In the genomic region with DNA sequence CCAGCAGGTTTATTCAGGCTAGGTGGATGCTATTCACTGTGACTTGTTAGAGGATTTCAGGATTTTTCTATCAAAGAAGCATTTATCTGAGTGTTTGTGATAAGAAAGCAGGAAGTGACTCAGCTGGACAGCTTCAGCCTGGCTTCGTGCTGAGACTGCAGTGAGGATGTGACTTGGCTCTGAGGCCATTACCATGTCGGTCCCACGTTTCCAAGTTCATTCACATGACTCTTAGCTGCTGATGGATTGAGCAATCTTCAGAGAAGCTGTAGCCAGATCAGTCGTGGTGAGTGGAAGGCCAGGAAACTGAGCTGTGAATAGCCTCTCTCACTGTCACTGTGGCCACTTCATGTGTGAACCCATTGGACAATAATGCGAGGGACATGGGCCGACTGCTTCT, we compare ENCODE assay signal across 12 mouse cellular contexts.
DNase-seq lines count a peak whose midpoint lies in the region; ATAC-seq and TF ChIP-seq lines count a peak whose summit lies in the region.
"Had no signal": no experiment of that assay in that cellular context is flagged by ENCODE, and none has a peak within 500 bp of the region (broad histone marks: within the 10 kb centered on the region; RNA-seq: fewer than 3 reads in every experiment).

No protein-coding gene starts in this region.

- no peaks in the 10 kb centered on the region for H3K4me1 ChIP-seq in kidney, adult 2 months (ENCODE audit: control insufficient read depth, insufficient read depth, low read length)
- H3K4me1 ChIP-seq in G1E (ENCODE audit: insufficient read depth, low read depth, low read length) = peaks cover 3% of the 10 kb centered on the region; the same call in 1 of the 2 replicates
- H3K4me1 ChIP-seq in kidney, postnatal 0 days (replicated peaks; ENCODE audit: insufficient read depth, low read length) = no peaks in the 10 kb centered on the region
- no peaks in the 10 kb centered on the region for H3K4me1 ChIP-seq in embryonic facial prominence, embryonic 10.5 days
- H3K4me1 ChIP-seq: liver, embryonic 15.5 days had no signal

- H3K36me3 ChIP-seq in kidney, adult 2 months (ENCODE audit: control insufficient read depth, insufficient read depth, low read length) = no peaks in the 10 kb centered on the region
- H3K36me3 ChIP-seq in G1E (replicated peaks) = no peaks in the 10 kb centered on the region
- H3K36me3 ChIP-seq in kidney, postnatal 0 days (ENCODE audit: insufficient read depth, low read length) = no peaks in the 10 kb centered on the region
- H3K36me3 ChIP-seq in embryonic facial prominence, embryonic 10.5 days (replicated peaks) = no peaks in the 10 kb centered on the region
- H3K36me3 ChIP-seq: liver, embryonic 15.5 days had no signal

- TF ChIP-seq CTCF in kidney, adult 2 months (conservative IDR thresholded peaks at IDR 0.05; ENCODE audit: insufficient read depth, insufficient read length, low read depth, low read length) = no peak
- no peak for TF ChIP-seq CTCF in G1E (IDR thresholded peaks at IDR 0.05; ENCODE audit: low read depth, low read length)
- no peak for TF ChIP-seq CTCF in kidney, postnatal 0 days (IDR thresholded peaks at IDR 0.05; ENCODE audit: low read depth)

- no peak overlapping the region for H3K27ac ChIP-seq in kidney, adult 2 months (ENCODE audit: insufficient read depth, low read depth, low read length)
- no peak overlapping the region for H3K27ac ChIP-seq in kidney, postnatal 0 days
- no peak overlapping the region for H3K27ac ChIP-seq in embryonic facial prominence, embryonic 10.5 days (replicated peaks)
- H3K27ac ChIP-seq: left cerebral cortex, adult 2 months; liver, embryonic 15.5 days had no signal

- no peak overlapping the region for H3K4me3 ChIP-seq in kidney, adult 2 months (ENCODE audit: insufficient read depth, low read depth, low read length)
- no peak overlapping the region for H3K4me3 ChIP-seq in G1E (ENCODE audit: low read depth, low read length)
- H3K4me3 ChIP-seq in kidney, postnatal 0 days (replicated peaks; ENCODE audit: low read depth, low read length) = no peak overlapping the region
- H3K4me3 ChIP-seq in embryonic facial prominence, embryonic 10.5 days = no peak overlapping the region
- H3K4me3 ChIP-seq: left cerebral cortex, adult 2 months; liver, embryonic 15.5 days had no signal

- no peak overlapping the region for H3K9ac ChIP-seq in kidney, postnatal 0 days (ENCODE audit: low read depth, low read length)
- H3K9ac ChIP-seq: liver, embryonic 15.5 days had no signal

- peak; percentile 36 for DNase-seq in kidney, adult 2 months
- DNase-seq in kidney, adult 18-20 months = no peak
- no peak for DNase-seq in G1E (ENCODE audit: low spot score)
- peak; percentile 7 for DNase-seq in adrenal gland, postnatal 14 days
- peak; percentile 15 for DNase-seq in kidney, postnatal 0 days (ENCODE audit: low spot score)
- DNase-seq in spleen, postnatal 10 days (ENCODE audit: low spot score in 2 of 2) = no peak
- DNase-seq in embryonic facial prominence, embryonic 10.5 days (ENCODE audit: low spot score) = no peak
- no peak for DNase-seq in left cerebral cortex, adult 9 months (ENCODE audit: low spot score in 2 of 2)
- DNase-seq: cerebellum, adult 8-10 months; thymus, adult 2 months had no signal

- no peaks in the 10 kb centered on the region for H3K9me3 ChIP-seq in G1E (replicated peaks)
- no peaks in the 10 kb centered on the region for H3K9me3 ChIP-seq in kidney, postnatal 0 days (replicated peaks; ENCODE audit: low read length)
- no peaks in the 10 kb centered on the region for H3K9me3 ChIP-seq in embryonic facial prominence, embryonic 10.5 days
- H3K9me3 ChIP-seq: liver, embryonic 15.5 days had no signal

- TF ChIP-seq POLR2A in kidney, adult 2 months (IDR thresholded peaks at IDR 0.05; ENCODE audit: low read depth, low read length) = no peak

- peak; percentile 83 for ATAC-seq in G1E (ENCODE audit: extremely low read depth, insufficient number of reproducible peaks, low FRiP score, poor library complexity, severe bottlenecking)
- ATAC-seq in kidney, postnatal 0 days (replicated peaks; ENCODE audit: low FRiP score, low read depth) = no peak

- H3K27me3 ChIP-seq in kidney, adult 2 months (replicated peaks; ENCODE audit: control insufficient read depth, insufficient read depth, low read length) = no peaks in the 10 kb centered on the region
- no peaks in the 10 kb centered on the region for H3K27me3 ChIP-seq in G1E (ENCODE audit: insufficient read depth, low read length)
- no peaks in the 10 kb centered on the region for H3K27me3 ChIP-seq in kidney, postnatal 0 days (ENCODE audit: insufficient read depth, low read length)
- no peaks in the 10 kb centered on the region for H3K27me3 ChIP-seq in embryonic facial prominence, embryonic 10.5 days (replicated peaks; ENCODE audit: low read depth, poor library complexity, severe bottlenecking)
- H3K27me3 ChIP-seq: liver, embryonic 15.5 days had no signal

- WGBS in kidney, adult 2 months = 65% methylated on average over 6 of the region's 6 CpGs
- 57% methylated on average over 6 of the region's 6 CpGs for WGBS in kidney, postnatal 0 days
- 81% methylated on average over 6 of the region's 6 CpGs for WGBS in embryonic facial prominence, embryonic 10.5 days

- H3K4me2 ChIP-seq in kidney, postnatal 0 days (ENCODE audit: low read length) = no peak overlapping the region
- H3K4me2 ChIP-seq: liver, embryonic 15.5 days had no signal

Comparison
In these comparisons a context has a peak if more than half of its experiments do, and no peak if none do; other contexts are left out.
1. DNase-seq: peak in kidney, adult 2 months (single experiment), adrenal gland, postnatal 14 days (single experiment) and kidney, postnatal 0 days (single experiment); none in kidney, adult 18-20 months (single experiment), G1E (single experiment), spleen, postnatal 10 days (0 of 2), embryonic facial prominence, embryonic 10.5 days (single experiment) and left cerebral cortex, adult 9 months (0 of 2).